In the genomic region with DNA sequence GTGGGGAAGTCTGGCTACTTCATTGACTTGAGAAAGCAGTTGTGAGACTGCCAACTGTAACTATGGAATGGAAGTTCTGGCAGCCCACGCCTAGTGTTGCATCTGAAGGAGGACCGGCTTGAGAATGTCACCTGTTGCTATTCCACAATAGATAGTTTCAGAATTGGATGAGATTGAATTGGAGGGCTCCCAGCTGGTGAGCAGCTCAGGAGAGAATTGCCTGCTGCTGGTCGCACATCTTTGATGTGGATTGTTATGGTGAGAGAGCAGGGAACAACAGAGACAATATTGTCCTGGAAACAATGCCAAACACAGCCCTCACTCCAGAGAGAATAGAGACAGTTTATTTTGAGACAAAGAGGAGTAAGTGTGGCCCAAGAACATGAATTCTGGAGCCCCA, we compare ENCODE assay signal across 27 mouse cellular contexts.
A peak's percentile ranks its signal among the peaks of the same experiment; 100 is the strongest.
DNase-seq lines count a peak whose midpoint lies in the region; ATAC-seq and TF ChIP-seq lines count a peak whose summit lies in the region.
"Had no signal": no experiment of that assay in that cellular context is flagged by ENCODE, and none has a peak within 500 bp of the region (broad histone marks: within the 10 kb centered on the region; RNA-seq: fewer than 3 reads in every experiment).

No protein-coding gene starts in this region.

- TF ChIP-seq CTCF in gastrocnemius, adult 2 months (IDR thresholded peaks at IDR 0.05): no peak

- H3K4me2 ChIP-seq in myocyte (ENCODE audit: low read depth): peak overlapping the region; percentile 24
- H3K4me2 ChIP-seq: forebrain, embryonic 13.5 days; heart, embryonic 13.5 days; hindbrain, embryonic 14.5 days had no signal

- no peak for TF ChIP-seq POLR2A in myocyte (IDR thresholded peaks at IDR 0.05; ENCODE audit: insufficient read length, low read depth)

- no peak overlapping the region for H3ac ChIP-seq in myocyte (ENCODE audit: control insufficient read depth, insufficient read length)

- ATAC-seq in frontal cortex, adult (ENCODE audit: low TSS enrichment): 0 out of 2 replicates have a peak, but pooled peaks have one; percentile 31
- ATAC-seq: activated CD4-positive, CD25-positive, alpha-beta regulatory T cell, adult 4 months; forebrain, embryonic 13.5 days; forebrain, embryonic 16.5 days; hindbrain, postnatal 0 days; inflammation-experienced regulatory T-cells, adult 6 months; Patski had no signal

- H3K79me2 ChIP-seq in myocyte (ENCODE audit: control insufficient read depth, insufficient read depth): no peaks in the 10 kb centered on the region

- DNase-seq in frontal cortex, postnatal 25 days (ENCODE audit: low spot score in 2 of 2): no peak
- DNase-seq in right cerebral cortex, adult 18-20 months: peak; percentile 17
- DNase-seq in right cerebral cortex, postnatal 36 days (ENCODE audit: low spot score in 2 of 2): no peak
- DNase-seq in gastrocnemius, adult 2 months: no peak
- DNase-seq: adrenal gland, adult 8-10 months; adrenal gland, postnatal 25 days; cerebellum, adult 18-20 months; cerebellum, adult 9-10 months; cerebellum, postnatal 14 days; gastrocnemius, postnatal 10 days; gastrocnemius, postnatal 36 days; heart, adult 2 months; heart, postnatal 14 days; heart, postnatal 4 days had no signal

- H3K27ac ChIP-seq in gastrocnemius, adult 2 months: no peak overlapping the region
- H3K27ac ChIP-seq: forebrain, embryonic 10.5 days; forebrain, embryonic 13.5 days; heart, adult 2 months; heart, embryonic 10.5 days; heart, embryonic 13.5 days; hindbrain, embryonic 14.5 days; hindbrain, postnatal 0 days had no signal

- no peaks in the 10 kb centered on the region for H3K36me3 ChIP-seq in myocyte (ENCODE audit: control insufficient read depth, insufficient read depth)
- H3K36me3 ChIP-seq: forebrain, embryonic 10.5 days; G1E; heart, embryonic 10.5 days; heart, embryonic 13.5 days had no signal

- intact Hi-C loops in gastrocnemius, adult 2 months (cut with DNase I): no loop called here

- no peak overlapping the region for H3K4me3 ChIP-seq in myocyte
- no peak overlapping the region for H3K4me3 ChIP-seq in gastrocnemius, adult 2 months
- H3K4me3 ChIP-seq: forebrain, embryonic 10.5 days; forebrain, embryonic 13.5 days; heart, adult 2 months; heart, embryonic 10.5 days; heart, embryonic 13.5 days had no signal

- H3K27me3 ChIP-seq in myocyte (ENCODE audit: control insufficient read depth, insufficient read depth, insufficient read length): no peaks in the 10 kb centered on the region
- H3K27me3 ChIP-seq: forebrain, embryonic 13.5 days; heart, embryonic 13.5 days; Patski had no signal

TF ChIP-seq in myocyte, 11 proteins besides CTCF, POLR2A, EP300 and RAD21:
- no peak for TF ChIP-seq USF1 (IDR thresholded peaks at IDR 0.05; ENCODE audit: low read depth)
- no peak for TF ChIP-seq REST (IDR thresholded peaks at IDR 0.05; ENCODE audit: insufficient read depth, insufficient read length)
- no peak for TF ChIP-seq MAX (IDR thresholded peaks at IDR 0.05; ENCODE audit: low read depth)
- no peak for TF ChIP-seq CEBPB (IDR thresholded peaks at IDR 0.05; ENCODE audit: insufficient read depth, poor library complexity, severe bottlenecking)
- no peak for TF ChIP-seq TCF3 (IDR thresholded peaks at IDR 0.05; ENCODE audit: insufficient read length, low read depth)
- TF ChIP-seq POLR2AphosphoS2 (IDR thresholded peaks at IDR 0.05; ENCODE audit: insufficient read length, low read depth): no peak
- no peak for TF ChIP-seq E2F4 (IDR thresholded peaks at IDR 0.05; ENCODE audit: insufficient read depth)
- TF ChIP-seq TCF12 (IDR thresholded peaks at IDR 0.05; ENCODE audit: insufficient read depth, poor library complexity, severe bottlenecking): no peak
- no peak for TF ChIP-seq MYOD1 (IDR thresholded peaks at IDR 0.05; ENCODE audit: control insufficient read depth in 1 of 3, insufficient read length in 2 of 3, low read depth in 2 of 3)
- TF ChIP-seq MYOG (IDR thresholded peaks at IDR 0.05; ENCODE audit: control insufficient read depth in 1 of 3, insufficient read depth in 1 of 3, insufficient read length in 2 of 3, low read depth in 2 of 3): no peak
- no peak for TF ChIP-seq SRF (IDR thresholded peaks at IDR 0.05; ENCODE audit: control insufficient read depth, insufficient read length, low read depth)
